Mouse (Mus musculus): ENCODE data around the gene Clic1. TPM values are rescaled to one million over a fixed set of nuclear protein-coding genes. Genes with fewer than 3 reads are reported as not detected.

Gene Clic1
- polyA plus RNA-seq, 1 experiment, result 509 TPM

DNA sequence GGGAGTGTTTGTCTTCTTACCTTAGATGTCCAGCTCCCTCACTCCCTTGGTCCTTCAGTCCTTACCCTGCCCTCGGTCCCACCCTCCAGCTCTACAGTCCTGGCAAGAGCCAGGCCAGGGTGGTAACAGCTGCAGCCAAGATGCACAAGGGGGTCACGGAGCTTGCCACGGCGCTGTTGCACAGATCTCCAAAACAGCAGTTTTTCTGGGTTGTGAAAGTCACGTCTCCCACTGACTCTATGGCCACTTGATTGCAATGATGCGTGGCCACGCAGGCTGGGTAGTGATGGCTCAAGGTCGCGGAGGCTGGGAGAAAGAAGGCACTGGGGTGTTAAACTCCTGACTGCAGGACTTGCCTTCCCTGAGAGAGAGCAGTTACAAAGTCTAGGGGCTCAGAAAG lies 21.7 kb downstream of the Clic1 start:
- H3K36me3 ChIP-seq (ENCODE audit: control insufficient read depth, insufficient read depth), result no peaks in the 10 kb centered on the region
- no peaks in the 10 kb centered on the region for H3K79me2 ChIP-seq (ENCODE audit: control insufficient read depth, insufficient read depth)
- no peak overlapping the region for H3K4me3 ChIP-seq (ENCODE audit: insufficient read depth, poor library complexity, severe bottlenecking)
- H3ac ChIP-seq (ENCODE audit: control insufficient read depth, insufficient read length, low read depth), result no peak overlapping the region
- H3K27me3 ChIP-seq (ENCODE audit: control insufficient read depth, insufficient read depth, insufficient read length), result peaks cover 3% of the 10 kb centered on the region
- no peak for TF ChIP-seq MYOG (IDR thresholded peaks at IDR 0.05; ENCODE audit: control insufficient read depth, extremely low read depth, insufficient read length)
- no peak for TF ChIP-seq MYOD1 (IDR thresholded peaks at IDR 0.05; ENCODE audit: control insufficient read depth, insufficient read length, low read depth)
- TF ChIP-seq MAX (IDR thresholded peaks at IDR 0.05), result no peak
- no peak for TF ChIP-seq FOSL1 (IDR thresholded peaks at IDR 0.05; ENCODE audit: insufficient read depth, low read length, poor library complexity, severe bottlenecking)
- TF ChIP-seq USF1 (IDR thresholded peaks at IDR 0.05; ENCODE audit: low read depth), result no peak
- no peak for TF ChIP-seq CEBPB (IDR thresholded peaks at IDR 0.05; ENCODE audit: low read depth)
- TF ChIP-seq CTCF (IDR thresholded peaks at IDR 0.05; ENCODE audit: control insufficient read depth, insufficient read depth, insufficient read length), result no peak
- no peaks in the 10 kb centered on the region for H3K79me3 ChIP-seq (ENCODE audit: low read depth)

DNA sequence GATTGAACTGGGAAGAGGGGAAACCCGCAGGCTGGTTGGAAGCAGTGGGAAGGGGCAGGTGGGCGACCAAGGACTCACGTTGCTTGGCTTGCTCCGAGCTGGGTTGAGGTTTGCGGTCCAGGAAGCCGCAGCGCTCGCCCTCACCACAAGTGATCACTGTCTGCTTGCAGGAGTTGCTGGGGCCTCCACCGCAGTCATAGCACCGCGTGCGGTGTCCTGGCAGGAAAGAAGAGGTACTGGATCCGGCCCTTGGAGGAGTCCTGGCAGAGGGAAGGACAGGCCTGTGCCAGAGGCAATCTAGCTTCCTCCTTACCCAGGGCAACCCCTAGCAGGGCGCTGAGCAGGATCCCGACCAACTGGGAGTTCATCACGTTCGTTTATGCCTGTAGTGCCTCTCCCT lies 24.3 kb downstream of the Clic1 start:
- Histone ChIP-seq H3K4me3 (ENCODE audit: insufficient read depth, poor library complexity, severe bottlenecking) (no peak overlapping the region), H3K79me3 (ENCODE audit: low read depth) (no peaks in the 10 kb centered on the region), H3ac (ENCODE audit: control insufficient read depth, insufficient read length, low read depth) (no peak overlapping the region), H3K79me2 (ENCODE audit: control insufficient read depth, insufficient read depth) (no peaks in the 10 kb centered on the region), H3K27me3 (ENCODE audit: control insufficient read depth, insufficient read depth, insufficient read length) (peaks cover 17% of the 10 kb centered on the region), H3K36me3 (ENCODE audit: control insufficient read depth, insufficient read depth) (no peaks in the 10 kb centered on the region)
- TF ChIP-seq MYOD1 (IDR thresholded peaks at IDR 0.05; ENCODE audit: control insufficient read depth, insufficient read length, low read depth) (no peak), CTCF (IDR thresholded peaks at IDR 0.05; ENCODE audit: control insufficient read depth, insufficient read depth, insufficient read length) (no peak), FOSL1 (IDR thresholded peaks at IDR 0.05; ENCODE audit: insufficient read depth, low read length, poor library complexity, severe bottlenecking) (no peak)

DNA sequence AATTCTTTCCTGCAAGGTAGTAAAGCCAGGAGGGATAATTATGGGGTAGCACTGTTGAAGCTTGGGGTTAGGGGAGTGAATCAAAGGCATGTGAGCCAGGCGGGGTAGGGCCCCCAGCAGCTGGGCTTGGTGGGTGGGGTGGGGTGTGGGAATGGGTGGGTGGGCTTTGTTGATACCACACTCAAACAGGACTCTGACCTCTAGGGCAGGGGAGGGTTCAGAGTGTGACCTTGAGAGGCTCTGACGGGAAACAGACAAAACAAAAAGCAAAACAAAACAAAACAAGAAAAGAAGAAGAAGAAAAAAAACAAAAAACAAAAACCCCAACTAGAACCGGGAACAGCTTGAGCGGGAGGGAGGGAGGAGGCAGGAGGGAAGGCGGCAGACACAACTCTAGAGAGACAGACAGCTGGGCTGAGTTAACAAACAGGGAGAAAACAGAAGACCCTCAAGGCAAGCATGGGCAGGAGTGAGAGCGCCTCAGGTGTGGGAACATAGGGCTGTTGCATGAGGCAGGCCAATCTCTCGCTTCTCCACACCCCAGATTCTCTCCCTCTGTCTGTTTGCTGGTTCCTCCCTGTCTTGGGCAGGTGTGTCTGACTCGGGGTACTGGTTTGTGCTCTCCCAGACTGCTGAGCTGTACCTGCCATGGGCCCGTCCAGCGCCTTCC lies 26.9 kb downstream of the Clic1 start, which contains the start of gene Ly6g6e:
Ly6g6e (plus strand) TSS at position 396 of the 670 bp plus-strand sequence.
- Histone ChIP-seq H3K36me3 (ENCODE audit: control insufficient read depth, insufficient read depth) (no peaks in the 10 kb centered on the region), H3K4me3 (ENCODE audit: insufficient read depth, poor library complexity, severe bottlenecking) (no peak within 1 kb of the TSS)
- TF ChIP-seq FOSL1 (IDR thresholded peaks at IDR 0.05; ENCODE audit: insufficient read depth, low read length, poor library complexity, severe bottlenecking) (no peak), MYOD1 (IDR thresholded peaks at IDR 0.05; ENCODE audit: control insufficient read depth, insufficient read length, low read depth) (no peak), USF1 (IDR thresholded peaks at IDR 0.05; ENCODE audit: low read depth) (no peak), CEBPB (IDR thresholded peaks at IDR 0.05; ENCODE audit: low read depth) (no peak), MYOG (IDR thresholded peaks at IDR 0.05; ENCODE audit: control insufficient read depth, extremely low read depth, insufficient read length) (no peak), MAX (IDR thresholded peaks at IDR 0.05) (no peak), CTCF (IDR thresholded peaks at IDR 0.05; ENCODE audit: control insufficient read depth, insufficient read depth, insufficient read length) (no peak)

DNA sequence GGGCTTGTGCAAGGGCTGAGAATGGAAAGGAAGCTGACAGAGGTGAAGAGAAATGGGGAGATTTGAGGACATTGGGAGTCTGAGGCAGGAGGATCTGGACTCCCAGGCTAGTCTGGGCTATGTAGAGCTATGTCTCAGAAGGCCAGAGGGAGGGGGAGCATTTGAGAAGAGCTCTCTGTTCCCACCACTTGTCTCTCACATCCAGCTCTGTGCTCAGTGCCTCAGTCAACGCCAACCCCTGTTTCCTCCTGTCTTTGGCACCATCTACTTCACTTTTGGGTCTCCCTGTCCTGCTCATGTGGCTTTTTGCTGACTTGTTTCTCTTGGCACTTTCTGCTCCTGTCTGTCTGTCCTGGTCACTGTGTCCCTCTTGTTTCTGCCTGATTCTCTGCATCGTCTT lies 27.5 kb downstream of the Clic1 start:
- H3K36me3 ChIP-seq (ENCODE audit: control insufficient read depth, insufficient read depth), result no peaks in the 10 kb centered on the region
- no peaks in the 10 kb centered on the region for H3K79me2 ChIP-seq (ENCODE audit: control insufficient read depth, insufficient read depth)
- no peak for TF ChIP-seq MYOD1 (IDR thresholded peaks at IDR 0.05; ENCODE audit: control insufficient read depth, insufficient read length, low read depth)
- TF ChIP-seq FOSL1 (IDR thresholded peaks at IDR 0.05; ENCODE audit: insufficient read depth, low read length, poor library complexity, severe bottlenecking), result no peak
- no peak for TF ChIP-seq USF1 (IDR thresholded peaks at IDR 0.05; ENCODE audit: low read depth)
- no peak for TF ChIP-seq MAX (IDR thresholded peaks at IDR 0.05)
- H3K4me3 ChIP-seq (ENCODE audit: insufficient read depth, poor library complexity, severe bottlenecking), result no peak overlapping the region
- H3K79me3 ChIP-seq (ENCODE audit: low read depth), result no peaks in the 10 kb centered on the region
- H3ac ChIP-seq (ENCODE audit: control insufficient read depth, insufficient read length, low read depth), result no peak overlapping the region
- H3K27me3 ChIP-seq (ENCODE audit: control insufficient read depth, insufficient read depth, insufficient read length), result peaks cover 19% of the 10 kb centered on the region

More for the DNA sequence above, 26.9 kb downstream of the Clic1 start, which contains the start of gene Ly6g6e:
- Histone ChIP-seq H3K27me3 (ENCODE audit: control insufficient read depth, insufficient read depth, insufficient read length) (peaks cover 19% of the 10 kb centered on the region), H3ac (ENCODE audit: control insufficient read depth, insufficient read length, low read depth) (peak within 1 kb of the TSS; percentile 42), H3K79me2 (ENCODE audit: control insufficient read depth, insufficient read depth) (no peaks in the 10 kb centered on the region), H3K79me3 (ENCODE audit: low read depth) (no peaks in the 10 kb centered on the region)

DNA sequence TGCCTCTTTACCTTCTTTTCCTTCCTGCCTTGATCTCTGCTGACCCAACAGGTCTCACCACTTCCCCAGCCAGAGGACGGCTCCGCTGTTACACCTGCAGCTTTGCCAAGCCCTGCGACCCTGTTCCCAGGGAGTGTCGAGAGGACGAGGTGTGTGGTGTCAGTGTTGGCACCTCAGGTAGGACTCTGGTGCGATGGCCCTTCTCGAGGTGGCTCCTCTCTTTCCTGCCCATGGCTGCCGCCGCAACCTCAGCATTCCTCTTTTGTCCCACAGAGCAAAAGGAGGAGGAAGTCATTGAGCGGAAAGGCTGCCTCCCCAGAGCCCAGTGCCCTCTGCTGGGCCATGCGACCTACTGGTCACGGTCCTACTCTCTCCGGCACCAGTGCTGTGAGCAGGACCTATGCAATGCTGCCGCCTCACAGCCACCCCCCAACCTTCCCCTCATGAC lies 28.0 kb downstream of the Clic1 start, which contains the start of gene Ly6g6d:
Ly6g6d (minus strand) TSS at position 280 of the 448 bp plus-strand sequence.
- no peaks in the 10 kb centered on the region for H3K36me3 ChIP-seq (ENCODE audit: control insufficient read depth, insufficient read depth)
- peak within 1 kb of the TSS; percentile 11 for H3K4me3 ChIP-seq (ENCODE audit: insufficient read depth, poor library complexity, severe bottlenecking)
- no peaks in the 10 kb centered on the region for H3K79me3 ChIP-seq (ENCODE audit: low read depth)
- H3K79me2 ChIP-seq (ENCODE audit: control insufficient read depth, insufficient read depth), result no peaks in the 10 kb centered on the region
- H3ac ChIP-seq (ENCODE audit: control insufficient read depth, insufficient read length, low read depth), result peak within 1 kb of the TSS; percentile 42
- peaks cover 19% of the 10 kb centered on the region for H3K27me3 ChIP-seq (ENCODE audit: control insufficient read depth, insufficient read depth, insufficient read length)
- TF ChIP-seq CTCF (IDR thresholded peaks at IDR 0.05; ENCODE audit: control insufficient read depth, insufficient read depth, insufficient read length) (peak; percentile 43), USF1 (IDR thresholded peaks at IDR 0.05; ENCODE audit: low read depth) (no peak), CEBPB (IDR thresholded peaks at IDR 0.05; ENCODE audit: low read depth) (no peak), MAX (IDR thresholded peaks at IDR 0.05) (no peak), FOSL1 (IDR thresholded peaks at IDR 0.05; ENCODE audit: insufficient read depth, low read length, poor library complexity, severe bottlenecking) (no peak), MYOG (IDR thresholded peaks at IDR 0.05; ENCODE audit: control insufficient read depth, extremely low read depth, insufficient read length) (no peak), MYOD1 (IDR thresholded peaks at IDR 0.05; ENCODE audit: control insufficient read depth, insufficient read length, low read depth) (no peak)

DNA sequence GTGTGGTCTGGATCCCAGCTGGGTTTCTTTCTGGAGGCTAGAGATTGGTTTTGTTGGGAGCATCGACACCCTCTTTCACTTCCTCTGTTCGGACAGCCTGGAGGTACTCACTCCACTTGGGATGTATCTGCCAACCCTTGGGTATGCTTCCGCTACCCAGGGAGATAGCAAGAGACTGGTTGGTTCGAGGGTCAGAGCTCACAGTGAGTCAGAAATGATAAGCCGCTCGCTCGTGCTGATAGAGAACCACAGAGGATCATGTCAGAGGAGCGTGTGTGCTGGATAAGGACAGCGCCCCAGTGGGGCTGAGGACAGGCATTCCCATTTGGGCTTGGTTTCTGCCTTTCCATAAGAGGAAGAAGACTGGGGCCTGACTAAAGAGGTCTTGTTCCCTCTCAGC lies 30.0 kb downstream of the Clic1 start:
- H3K4me3 ChIP-seq (ENCODE audit: insufficient read depth, poor library complexity, severe bottlenecking), result no peak overlapping the region
- no peaks in the 10 kb centered on the region for H3K36me3 ChIP-seq (ENCODE audit: control insufficient read depth, insufficient read depth)
- H3K79me2 ChIP-seq (ENCODE audit: control insufficient read depth, insufficient read depth), result no peaks in the 10 kb centered on the region
- no peak overlapping the region for H3ac ChIP-seq (ENCODE audit: control insufficient read depth, insufficient read length, low read depth)
- peaks cover 23% of the 10 kb centered on the region for H3K27me3 ChIP-seq (ENCODE audit: control insufficient read depth, insufficient read depth, insufficient read length)
- no peaks in the 10 kb centered on the region for H3K79me3 ChIP-seq (ENCODE audit: low read depth)
- TF ChIP-seq FOSL1 (IDR thresholded peaks at IDR 0.05; ENCODE audit: insufficient read depth, low read length, poor library complexity, severe bottlenecking), result no peak

Measured in C2C12 (cell line).